Mouse (Mus musculus): ENCODE data around the gene Sprr2f. TPM values are rescaled to one million over a fixed set of nuclear protein-coding genes. Genes with fewer than 3 reads are reported as not detected.

Gene Sprr2f
- not detected in 2 replicates for total RNA-seq (2014; rRNA removed)
- not detected in 2 replicates for polyA plus RNA-seq (2012; rRNA removed)

DNA sequence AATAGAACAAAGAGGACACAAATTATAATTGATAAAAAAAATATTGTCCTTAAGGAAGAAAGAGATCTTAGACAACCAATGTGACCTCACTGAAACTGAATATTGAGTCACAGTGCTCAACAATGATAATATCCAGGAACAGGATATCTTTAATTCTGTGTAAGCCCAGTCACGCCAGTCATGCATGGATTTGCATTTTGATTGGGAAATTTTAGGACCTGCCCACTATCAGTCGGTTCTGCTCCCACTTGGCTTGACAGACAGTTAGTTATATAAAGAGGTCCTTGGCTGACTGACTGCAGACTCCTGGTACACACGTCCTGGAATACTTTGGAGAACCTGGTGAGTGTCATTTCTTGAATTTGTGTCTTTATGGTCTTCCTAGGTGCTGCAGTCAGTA lies at the start of gene Sprr2f:
Gene Sprr2f, plus strand, starts transcription at position 301 of the 400 bp plus-strand sequence.
- 55% methylated on average over 3 of the region's 3 CpGs for WGBS
- H3K4me1 ChIP-seq (ENCODE audit: control insufficient read depth, insufficient read depth, low read length) = no peaks in the 10 kb centered on the region
- no peak for DNase-seq (ENCODE audit: extremely low read depth, low read depth, low spot score)
- H3K27me3 ChIP-seq (ENCODE audit: control insufficient read depth, insufficient read depth, low read length) = no peaks in the 10 kb centered on the region
- H3K27ac ChIP-seq (replicated peaks; ENCODE audit: insufficient read depth, low read depth, low read length) = no peak within 1 kb of the TSS
- H3K79me2 ChIP-seq (ENCODE audit: control insufficient read depth, insufficient read depth, low read length) = no peaks in the 10 kb centered on the region
- no peak within 1 kb of the TSS for H3K9ac ChIP-seq (ENCODE audit: low read depth, low read length)
- H3K36me3 ChIP-seq (ENCODE audit: control insufficient read depth, insufficient read depth, low read length) = no peaks in the 10 kb centered on the region
- no peak within 1 kb of the TSS for H3K4me3 ChIP-seq (ENCODE audit: insufficient read depth, low read depth, low read length)
- TF ChIP-seq POLR2A (IDR thresholded peaks at IDR 0.05; ENCODE audit: extremely low read depth, insufficient read depth, low read length) (no peak), CTCF (IDR thresholded peaks at IDR 0.05; ENCODE audit: low read depth, low read length) (no peak)

DNA sequence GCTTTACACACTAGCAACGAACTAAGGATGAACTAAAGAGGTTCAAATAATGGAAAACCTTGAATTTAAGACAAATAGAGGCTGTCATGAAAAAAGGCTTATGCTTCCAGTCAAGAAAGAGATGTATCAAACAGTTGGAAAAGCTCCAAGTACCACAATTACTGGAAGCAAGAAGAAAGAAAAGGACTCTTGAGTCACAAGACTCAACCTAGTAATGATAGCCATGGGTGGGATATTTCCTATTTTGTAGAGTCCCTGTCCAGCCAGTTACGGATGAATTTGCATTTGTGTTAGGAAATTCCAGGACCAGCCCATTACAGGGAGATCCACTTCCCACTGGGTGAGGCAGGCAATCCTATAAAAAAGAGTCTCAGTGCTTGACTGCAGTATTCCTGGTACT lies 48.7 kb upstream of the Sprr2f start, which contains the start of gene Sprr2b:
Gene Sprr2b, plus strand, starts transcription at position 301 of the 400 bp plus-strand sequence.
- Histone ChIP-seq H3K9ac (ENCODE audit: low read depth, low read length) (no peak within 1 kb of the TSS), H3K4me1 (ENCODE audit: control insufficient read depth, insufficient read depth, low read length) (no peaks in the 10 kb centered on the region), H3K4me3 (ENCODE audit: insufficient read depth, low read depth, low read length) (no peak within 1 kb of the TSS), H3K27ac (replicated peaks; ENCODE audit: insufficient read depth, low read depth, low read length) (no peak within 1 kb of the TSS), H3K36me3 (ENCODE audit: control insufficient read depth, insufficient read depth, low read length) (no peaks in the 10 kb centered on the region), H3K79me2 (ENCODE audit: control insufficient read depth, insufficient read depth, low read length) (no peaks in the 10 kb centered on the region), H3K27me3 (ENCODE audit: control insufficient read depth, insufficient read depth, low read length) (no peaks in the 10 kb centered on the region)
- TF ChIP-seq CTCF (IDR thresholded peaks at IDR 0.05; ENCODE audit: low read depth, low read length) = no peak
- TF ChIP-seq POLR2A (IDR thresholded peaks at IDR 0.05; ENCODE audit: extremely low read depth, insufficient read depth, low read length) = no peak
- WGBS = 70% methylated on average over 2 of the region's 2 CpGs
- no peak for DNase-seq (ENCODE audit: extremely low read depth, low read depth, low spot score)

DNA sequence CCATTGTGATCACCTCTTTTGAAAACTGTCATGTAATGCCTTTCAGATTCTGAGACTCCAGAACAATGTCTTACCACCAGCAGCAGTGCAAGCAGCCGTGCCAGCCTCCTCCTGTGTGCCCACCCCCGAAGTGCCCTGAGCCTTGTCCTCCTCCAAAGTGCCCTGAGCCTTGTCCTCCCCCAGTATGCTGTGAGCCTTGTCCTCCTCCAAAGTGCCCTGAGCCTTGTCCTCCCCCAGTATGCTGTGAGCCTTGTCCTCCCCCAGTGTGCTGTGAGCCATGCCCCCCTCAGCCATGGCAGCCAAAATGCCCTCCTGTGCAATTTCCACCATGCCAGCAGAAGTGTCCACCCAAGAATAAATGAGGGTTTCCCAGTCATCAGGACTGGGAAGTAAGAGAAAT lies 47.6 kb upstream of the Sprr2f start:
- Histone ChIP-seq H3K36me3 (ENCODE audit: control insufficient read depth, insufficient read depth, low read length) (no peaks in the 10 kb centered on the region), H3K4me3 (ENCODE audit: insufficient read depth, low read depth, low read length) (no peak overlapping the region), H3K9ac (ENCODE audit: low read depth, low read length) (no peak overlapping the region), H3K4me1 (ENCODE audit: control insufficient read depth, insufficient read depth, low read length) (no peaks in the 10 kb centered on the region), H3K27ac (replicated peaks; ENCODE audit: insufficient read depth, low read depth, low read length) (no peak overlapping the region), H3K27me3 (ENCODE audit: control insufficient read depth, insufficient read depth, low read length) (no peaks in the 10 kb centered on the region), H3K79me2 (ENCODE audit: control insufficient read depth, insufficient read depth, low read length) (no peaks in the 10 kb centered on the region)
- WGBS = 74% methylated on average over 2 of the region's 2 CpGs
- no peak for DNase-seq (ENCODE audit: extremely low read depth, low read depth, low spot score)
- TF ChIP-seq POLR2A (IDR thresholded peaks at IDR 0.05; ENCODE audit: extremely low read depth, insufficient read depth, low read length) = no peak

DNA sequence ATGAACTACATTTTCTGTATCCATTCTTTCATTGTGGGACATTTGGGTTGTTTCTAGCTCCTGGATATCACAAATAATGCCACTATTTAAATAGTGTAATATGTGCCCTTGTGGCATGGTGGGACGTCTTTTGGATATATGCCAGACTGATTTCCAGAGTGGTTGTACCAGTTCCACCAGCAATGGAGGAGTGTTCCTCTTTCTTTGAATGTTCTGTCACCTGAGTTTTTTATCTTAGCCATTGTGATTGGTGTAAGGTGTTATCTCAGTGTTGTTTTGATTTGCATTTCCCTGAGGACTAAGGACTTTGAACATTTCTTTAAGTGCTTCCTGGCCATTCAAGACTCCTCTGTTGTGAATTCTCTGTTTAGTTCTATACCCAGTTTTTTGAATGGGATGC lies 28.7 kb upstream of the Sprr2f start:
- no peak for DNase-seq (ENCODE audit: extremely low read depth, low read depth, low spot score)
- 64% methylated on average over 1 of the region's 1 CpGs for WGBS
- H3K79me2 ChIP-seq (ENCODE audit: control insufficient read depth, insufficient read depth, low read length) = no peaks in the 10 kb centered on the region
- TF ChIP-seq CTCF (IDR thresholded peaks at IDR 0.05; ENCODE audit: low read depth, low read length) (no peak), POLR2A (IDR thresholded peaks at IDR 0.05; ENCODE audit: extremely low read depth, insufficient read depth, low read length) (no peak)
- H3K9ac ChIP-seq (ENCODE audit: low read depth, low read length) = no peak overlapping the region
- H3K27me3 ChIP-seq (ENCODE audit: control insufficient read depth, insufficient read depth, low read length) = no peaks in the 10 kb centered on the region
- H3K4me3 ChIP-seq (ENCODE audit: insufficient read depth, low read depth, low read length) = no peak overlapping the region
- H3K27ac ChIP-seq (replicated peaks; ENCODE audit: insufficient read depth, low read depth, low read length) = no peak overlapping the region
- no peaks in the 10 kb centered on the region for H3K36me3 ChIP-seq (ENCODE audit: control insufficient read depth, insufficient read depth, low read length)
- no peaks in the 10 kb centered on the region for H3K4me1 ChIP-seq (ENCODE audit: control insufficient read depth, insufficient read depth, low read length)

DNA sequence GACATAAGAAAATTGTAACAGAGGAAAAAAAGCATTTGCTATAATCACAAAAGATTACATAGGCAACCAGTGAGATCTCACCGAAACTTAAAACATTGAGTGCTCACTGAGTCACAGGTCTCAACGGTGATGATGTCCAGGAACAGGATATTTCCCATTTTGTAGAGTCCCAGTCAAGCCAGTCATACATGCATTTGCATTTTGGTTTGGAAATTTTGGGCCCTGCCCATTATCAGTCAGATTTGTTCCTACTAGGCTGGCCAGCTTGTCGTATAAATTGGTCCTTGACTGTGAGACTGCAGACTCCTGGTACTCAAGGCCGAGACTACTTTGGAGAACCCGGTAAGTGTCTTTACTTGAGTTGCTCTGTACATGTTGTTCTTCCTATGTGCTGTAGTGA lies 26.1 kb upstream of the Sprr2f start, which contains the start of gene Sprr2d:
Gene Sprr2d, plus strand, starts transcription at position 301 of the 400 bp plus-strand sequence.
- Histone ChIP-seq H3K36me3 (ENCODE audit: control insufficient read depth, insufficient read depth, low read length) (no peaks in the 10 kb centered on the region), H3K9ac (ENCODE audit: low read depth, low read length) (no peak within 1 kb of the TSS), H3K79me2 (ENCODE audit: control insufficient read depth, insufficient read depth, low read length) (no peaks in the 10 kb centered on the region), H3K4me1 (ENCODE audit: control insufficient read depth, insufficient read depth, low read length) (no peaks in the 10 kb centered on the region), H3K27me3 (ENCODE audit: control insufficient read depth, insufficient read depth, low read length) (no peaks in the 10 kb centered on the region), H3K4me3 (ENCODE audit: insufficient read depth, low read depth, low read length) (no peak within 1 kb of the TSS), H3K27ac (replicated peaks; ENCODE audit: insufficient read depth, low read depth, low read length) (no peak within 1 kb of the TSS)
- TF ChIP-seq POLR2A (IDR thresholded peaks at IDR 0.05; ENCODE audit: extremely low read depth, insufficient read depth, low read length) = no peak
- no peak for TF ChIP-seq CTCF (IDR thresholded peaks at IDR 0.05; ENCODE audit: low read depth, low read length)
- 92% methylated on average over 5 of the region's 5 CpGs for WGBS
- DNase-seq (ENCODE audit: extremely low read depth, low read depth, low spot score) = no peak

DNA sequence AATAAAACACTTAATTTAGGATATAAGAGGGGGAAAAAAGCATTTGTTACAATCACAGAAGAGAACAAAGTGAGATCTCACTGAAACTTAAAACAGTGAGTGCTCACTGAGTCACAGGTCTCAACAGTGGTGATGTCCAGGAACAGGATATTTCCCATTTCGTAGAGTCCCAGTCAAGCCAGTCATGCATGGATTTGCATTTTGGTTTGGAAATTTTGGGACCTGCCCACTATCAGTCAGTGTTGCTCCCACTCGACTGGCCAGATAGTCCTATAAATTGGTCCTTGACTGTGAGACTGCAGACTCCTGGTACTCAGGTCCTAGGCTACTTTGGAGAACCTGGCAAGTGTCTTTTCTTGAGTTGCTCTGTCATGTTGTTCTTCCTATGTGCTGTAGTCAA lies 13.1 kb upstream of the Sprr2f start, which contains the start of gene Sprr2e:
Gene Sprr2e, plus strand, starts transcription at position 301 of the 400 bp plus-strand sequence.
- Histone ChIP-seq H3K36me3 (ENCODE audit: control insufficient read depth, insufficient read depth, low read length) (no peaks in the 10 kb centered on the region), H3K4me1 (ENCODE audit: control insufficient read depth, insufficient read depth, low read length) (no peaks in the 10 kb centered on the region), H3K27ac (replicated peaks; ENCODE audit: insufficient read depth, low read depth, low read length) (no peak within 1 kb of the TSS), H3K9ac (ENCODE audit: low read depth, low read length) (no peak within 1 kb of the TSS), H3K27me3 (ENCODE audit: control insufficient read depth, insufficient read depth, low read length) (no peaks in the 10 kb centered on the region), H3K79me2 (ENCODE audit: control insufficient read depth, insufficient read depth, low read length) (no peaks in the 10 kb centered on the region), H3K4me3 (ENCODE audit: insufficient read depth, low read depth, low read length) (no peak within 1 kb of the TSS)
- WGBS = 81% methylated on average over 2 of the region's 2 CpGs
- DNase-seq (ENCODE audit: extremely low read depth, low read depth, low spot score) = no peak
- TF ChIP-seq POLR2A (IDR thresholded peaks at IDR 0.05; ENCODE audit: extremely low read depth, insufficient read depth, low read length) (no peak), CTCF (IDR thresholded peaks at IDR 0.05; ENCODE audit: low read depth, low read length) (no peak)
